Mouse (Mus musculus) kidney, adult 2 months (tissue): ENCODE data around the gene Dnajc8.

Experiments used
- CTCF ChIP-seq: fragments of 200-500 bp; conservative IDR thresholded peaks from 2 replicates; pipeline ENCODE4 v1.5.1; 2011; ENCODE audit warnings: low read depth, mild to moderate bottlenecking, control low read depth, low read length, moderate library complexity, mixed read lengths; ENCODE audit not compliant: insufficient read depth, insufficient read length
- POLR2A ChIP-seq: fragments of 200-500 bp; IDR thresholded peaks from one replicate; pipeline ENCODE4 v1.6.1; 2011; ENCODE audit warnings: low read depth, low read length, control low read depth

- TF ChIP-seq CTCF (no peak), POLR2A (no peak)
Measured at GRCm38 (mm10) chr4:132598861-132599260, 63.5 kb downstream of the Dnajc8 start.
